Mouse (Mus musculus) erythroblast, embryonic 14.5 days (primary cell): ENCODE data around the gene Pls1.

Experiments used
- GATA1 ChIP-seq: IDR thresholded peaks from 2 replicates; pipeline ENCODE4 v1.6.1; 2012; ENCODE audit warnings: low read length, inconsistent platforms, mixed read lengths
- TAL1 ChIP-seq: IDR thresholded peaks from 3 replicates; pipeline ENCODE4 v1.6.1; 2012; ENCODE audit warnings: low read length, inconsistent platforms, mixed read lengths

- TF ChIP-seq GATA1 (no peak), TAL1 (no peak)
Measured at GRCm38 (mm10) chr9:95763218-95763617, 81.9 kb downstream of the Pls1 start.
